Mouse (Mus musculus) kidney, adult 2 months (tissue): Measurements from ENCODE around the gene Afmid. TPM values are rescaled to one million over a fixed set of nuclear protein-coding genes. Genes with fewer than 3 reads are reported as not detected.

Experiments used
- DNase-seq: peaks from one replicate; pipeline ENCODE4 v3.0.0; 2021
- H3K27ac ChIP-seq: fragments of 200-500 bp; 2 replicates; pipeline ENCODE4 v1.5.1; 2012; ENCODE audit warnings: low read depth, low read length, control low read depth, inconsistent platforms; ENCODE audit not compliant: insufficient read depth
- H3K27me3 ChIP-seq: fragments of 200-500 bp; replicated peaks from 2 replicates; pipeline ENCODE4 v1.6.1; 2012; ENCODE audit warnings: mild to moderate bottlenecking, moderate library complexity, low read length, inconsistent platforms; ENCODE audit not compliant: control insufficient read depth, insufficient read depth
- H3K36me3 ChIP-seq: fragments of 200-500 bp; 2 replicates; pipeline ENCODE4 v1.6.1; 2012; ENCODE audit warnings: mild to moderate bottlenecking, moderate library complexity, low read length, inconsistent platforms; ENCODE audit not compliant: control insufficient read depth, insufficient read depth
- H3K4me1 ChIP-seq: fragments of 200-500 bp; 2 replicates; pipeline ENCODE4 v1.6.1; 2011; ENCODE audit warnings: low read length; ENCODE audit not compliant: control insufficient read depth, insufficient read depth
- H3K4me3 ChIP-seq: fragments of 200-500 bp; 2 replicates; pipeline ENCODE4 v1.5.1; 2011; ENCODE audit warnings: mild to moderate bottlenecking, low read depth, low read length, control low read depth; ENCODE audit not compliant: insufficient read depth
- CTCF ChIP-seq: fragments of 200-500 bp; conservative IDR thresholded peaks from 2 replicates; pipeline ENCODE4 v1.5.1; 2011; ENCODE audit warnings: low read depth, mild to moderate bottlenecking, control low read depth, low read length, moderate library complexity, mixed read lengths; ENCODE audit not compliant: insufficient read depth, insufficient read length
- POLR2A ChIP-seq: fragments of 200-500 bp; IDR thresholded peaks from one replicate; pipeline ENCODE4 v1.6.1; 2011; ENCODE audit warnings: low read depth, low read length, control low read depth
- WGBS: fragments of 180-500 bp; shearing (Covaris S2); methylation state at CpG from one replicate; pipeline ENCODE4 v1.1.7; 2018; 5-methylcytosine and 5-hydroxymethylcytosine counted together
- polyA plus RNA-seq: library from polyadenylated mRNA; depleted of rRNA; stranded (reverse); fragments of >200 nt; gene quantifications from 2 replicates; pipeline ENCODE4 v1.2.3, GENCODE M21; 2012; rRNA removed

Afmid gene
- polyA plus RNA-seq, result 85.6 and 89.7 TPM in 2 replicates

- no peaks in the 10 kb centered on the region for H3K36me3 ChIP-seq
- H3K4me1 ChIP-seq, result peaks cover 55% of the 10 kb centered on the region
- peak; percentile 92 for DNase-seq
- no peak for TF ChIP-seq CTCF
- TF ChIP-seq POLR2A, result peak; percentile 29
- peak within 1 kb of the TSS; percentile 47 for H3K4me3 ChIP-seq
- H3K27me3 ChIP-seq, result no peaks in the 10 kb centered on the region
- 1% methylated on average over 34 of the region's 34 CpGs for WGBS
- H3K27ac ChIP-seq, result peak within 1 kb of the TSS; percentile 99
Measured at GRCm38 (mm10) chr11:117825333-117826101, at the start of gene Afmid, which contains the start of gene Tk1. Afmid (plus strand) TSS chr11:117825924. Tk1 (minus strand) TSS chr11:117826092.

- no peak for DNase-seq
- TF ChIP-seq POLR2A, result no peak
- TF ChIP-seq CTCF, result no peak
- H3K27ac ChIP-seq, result no peak overlapping the region
- 86% methylated on average over 14 of the region's 14 CpGs for WGBS
- H3K4me3 ChIP-seq, result no peak overlapping the region
- peaks cover 15% of the 10 kb centered on the region for H3K4me1 ChIP-seq
- H3K27me3 ChIP-seq, result no peaks in the 10 kb centered on the region
- H3K36me3 ChIP-seq, result 0 out of 2 replicates have a peak, but pooled peaks cover 1% of the 10 kb centered on the region
Measured at GRCm38 (mm10) chr11:117776085-117776792, 49.5 kb upstream of the Afmid start.

GRCm38 (mm10) chr11:117777111-117777510 is 48.6 kb upstream of the Afmid start:
- no peak for TF ChIP-seq POLR2A
- no peak for TF ChIP-seq CTCF
- WGBS, result 85% methylated on average over 5 of the region's 5 CpGs
- Histone ChIP-seq H3K4me3 (no peak overlapping the region), H3K27me3 (no peaks in the 10 kb centered on the region), H3K27ac (no peak overlapping the region), H3K4me1 (peaks cover 22% of the 10 kb centered on the region), H3K36me3 (0 out of 2 replicates have a peak, but pooled peaks cover 1% of the 10 kb centered on the region)
- no peak for DNase-seq

GRCm38 (mm10) chr11:117778031-117778430 is 47.7 kb upstream of the Afmid start:
- H3K4me1 ChIP-seq, result peaks cover 22% of the 10 kb centered on the region
- no peak for TF ChIP-seq POLR2A
- no peak for TF ChIP-seq CTCF
- peak; percentile 85 for DNase-seq
- H3K36me3 ChIP-seq, result 0 out of 2 replicates have a peak, but pooled peaks cover 1% of the 10 kb centered on the region
- peak overlapping the region; percentile 90 for H3K27ac ChIP-seq
- no peaks in the 10 kb centered on the region for H3K27me3 ChIP-seq
- H3K4me3 ChIP-seq, result no peak overlapping the region
- WGBS, result 49% methylated on average over 11 of the region's 11 CpGs

- H3K27ac ChIP-seq, result peak overlapping the region; percentile 90
- DNase-seq, result peak; percentile 52
- peaks cover 22% of the 10 kb centered on the region for H3K4me1 ChIP-seq
- TF ChIP-seq POLR2A (no peak), CTCF (no peak)
- WGBS, result 22% methylated on average over 12 of the region's 12 CpGs
- H3K27me3 ChIP-seq, result no peaks in the 10 kb centered on the region
- H3K4me3 ChIP-seq, result peak overlapping the region; percentile 51
- 0 out of 2 replicates have a peak, but pooled peaks cover 1% of the 10 kb centered on the region for H3K36me3 ChIP-seq
Measured at GRCm38 (mm10) chr11:117778851-117779433, 46.8 kb upstream of the Afmid start.

- TF ChIP-seq POLR2A, result no peak
- no peak for TF ChIP-seq CTCF
- H3K4me3 ChIP-seq, result peak overlapping the region; percentile 51
- H3K36me3 ChIP-seq, result 0 out of 2 replicates have a peak, but pooled peaks cover 1% of the 10 kb centered on the region
- H3K27me3 ChIP-seq, result no peaks in the 10 kb centered on the region
- DNase-seq, result peak; percentile 92
- peaks cover 22% of the 10 kb centered on the region for H3K4me1 ChIP-seq
- peak overlapping the region; percentile 90 for H3K27ac ChIP-seq
- WGBS, result under 1% methylated on average over 38 of the region's 38 CpGs
Measured at GRCm38 (mm10) chr11:117779434-117780198, 46.1 kb upstream of the Afmid start.
